Mouse (Mus musculus): Measurements from ENCODE around the gene Gm10447.

- TF ChIP-seq CTCF (IDR thresholded peaks at IDR 0.05; ENCODE audit: insufficient read depth, low read depth, low read length) (no peak), POLR2A (IDR thresholded peaks at IDR 0.05; ENCODE audit: insufficient read depth, low read depth, low read length) (no peak)
Observed at GRCm38 (mm10) chr11:53411738-53412137, 45.2 kb downstream of the Gm10447 start.

All from olfactory bulb, adult 2 months (tissue).